Mouse (Mus musculus) lung, postnatal 0 days (tissue): ENCODE data around the gene Prmt3.

Source experiments
- CTCF ChIP-seq: IDR thresholded peaks from 2 replicates; pipeline ENCODE4 v1.5.1; 2016; ENCODE audit warnings: antibody characterized with exemption, mild to moderate bottlenecking
- EP300 ChIP-seq: IDR thresholded peaks from 2 replicates; pipeline ENCODE4 v1.6.1; 2016; ENCODE audit warnings: antibody characterized with exemption, mild to moderate bottlenecking, control low read depth

- TF ChIP-seq CTCF (no peak), EP300 (no peak)
These were observed 104.1 kb downstream of the Prmt3 start for GRCm38 (mm10) chr7:49882288-49882687.
